Mouse (Mus musculus) layer of hippocampus, postnatal 10 days (tissue): ENCODE measurements around the gene Mr1. TPM values are rescaled to one million over a fixed set of nuclear protein-coding genes. Genes with fewer than 3 reads are reported as not detected.
A peak's percentile ranks its signal among the peaks of the same experiment; 100 is the strongest.

ENCODE experiments used
- DNase-seq, 2 experiments: peaks; one replicate each; pipeline ENCODE4 v3.0.0; 2021; ENCODE audit warnings: low spot score in 2 of 2
- total RNA-seq, 2 experiments: library from RNA; stranded (reverse); gene quantifications; 2 replicates each; pipeline ENCODE4 v1.2.3; 2021

Gene Mr1
- total RNA-seq, 2 experiments from 2014 or later, result 3.0 to 3.7 TPM

GRCm38 (mm10) chr1:155096620-155097261 is 49.9 kb downstream of the Mr1 start:
- DNase-seq, result no peak

DNA sequence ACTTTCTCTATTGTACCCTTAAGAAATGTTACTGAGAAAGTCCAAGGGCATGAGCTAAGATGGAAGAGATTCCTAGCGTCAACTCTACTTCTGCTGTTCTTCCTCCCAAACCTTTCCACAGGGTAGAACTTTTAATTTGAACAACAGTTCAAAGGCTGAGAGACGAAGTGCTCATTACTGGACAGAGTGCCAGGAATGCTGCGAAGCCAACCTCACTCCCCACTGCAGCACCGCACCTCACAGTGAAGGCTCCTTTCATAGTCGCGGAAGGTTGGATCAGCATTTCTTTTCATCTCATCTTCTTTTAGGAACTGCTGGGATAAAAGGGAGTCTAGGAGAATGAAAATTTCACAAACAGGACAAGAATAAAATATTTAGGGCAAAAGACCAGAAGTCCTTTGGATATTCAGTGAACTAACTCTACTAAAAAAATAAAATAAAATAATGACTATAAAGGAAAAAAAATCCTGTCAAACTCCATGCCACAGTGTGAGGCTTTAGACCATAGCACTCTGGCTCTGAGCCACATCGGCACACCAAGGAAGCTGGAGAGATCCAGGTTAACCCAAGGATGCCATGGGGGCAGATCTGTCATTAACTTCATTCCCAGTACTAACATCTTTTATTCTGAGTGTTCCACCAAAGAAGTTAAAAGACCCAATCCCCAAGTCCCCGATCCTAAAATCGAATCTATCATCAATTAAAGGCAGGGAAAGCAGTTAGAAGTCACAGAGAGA is 52.5 kb downstream of the Mr1 start:
- no peak for DNase-seq

- DNase-seq, result no peak
Measured at GRCm38 (mm10) chr1:155093145-155093791, 53.3 kb downstream of the Mr1 start.

DNA sequence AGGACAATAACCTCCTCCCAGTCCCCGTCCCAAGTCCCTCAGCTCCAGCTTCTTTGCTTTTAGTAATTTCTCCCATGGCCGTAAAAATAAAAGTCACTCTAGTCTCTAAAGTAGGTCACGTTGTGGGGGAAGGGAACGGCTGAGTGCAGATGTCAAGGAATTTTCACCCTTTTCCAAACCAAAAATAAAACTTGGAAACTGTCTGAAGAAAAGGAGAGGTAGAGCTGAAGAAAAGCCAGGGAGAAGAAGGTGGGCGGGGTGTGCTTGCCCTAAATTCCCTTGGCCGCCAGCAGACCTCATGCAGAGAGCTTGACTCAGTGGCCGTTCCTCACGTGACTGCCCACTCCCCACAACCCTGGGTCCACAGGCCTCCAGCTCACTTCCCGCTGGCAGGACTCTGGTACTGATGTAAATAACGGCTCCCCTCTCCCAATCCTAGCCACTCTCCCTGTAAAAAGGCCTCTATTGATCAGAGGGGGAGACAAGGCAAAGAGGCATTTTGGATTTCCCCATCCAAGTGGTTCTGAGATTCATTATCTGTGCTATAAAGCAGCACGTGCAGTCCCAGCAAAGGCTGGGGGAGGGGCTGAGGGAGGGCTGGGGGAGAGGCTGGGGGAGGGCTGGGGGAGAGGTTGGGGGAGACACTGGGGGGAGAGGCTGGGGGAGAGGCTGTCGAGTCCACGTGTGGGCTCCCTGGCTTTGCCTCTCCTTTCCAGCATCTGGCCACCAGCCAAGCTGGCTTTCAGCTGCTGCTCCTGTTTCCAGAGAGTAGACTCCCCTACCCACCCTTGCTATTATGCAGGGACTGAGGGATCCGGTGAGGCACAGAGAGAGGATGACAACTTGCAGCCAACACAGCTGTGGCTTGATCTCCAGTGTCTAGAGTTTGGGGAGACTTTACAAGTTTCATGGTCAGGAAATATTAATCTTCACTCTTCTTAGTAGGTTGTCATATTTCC is 54.5 kb downstream of the Mr1 start:
- peak; percentile 73 to 74 for DNase-seq

- no peak for DNase-seq
Measured at GRCm38 (mm10) chr1:155091374-155091841, 55.2 kb downstream of the Mr1 start.

DNA sequence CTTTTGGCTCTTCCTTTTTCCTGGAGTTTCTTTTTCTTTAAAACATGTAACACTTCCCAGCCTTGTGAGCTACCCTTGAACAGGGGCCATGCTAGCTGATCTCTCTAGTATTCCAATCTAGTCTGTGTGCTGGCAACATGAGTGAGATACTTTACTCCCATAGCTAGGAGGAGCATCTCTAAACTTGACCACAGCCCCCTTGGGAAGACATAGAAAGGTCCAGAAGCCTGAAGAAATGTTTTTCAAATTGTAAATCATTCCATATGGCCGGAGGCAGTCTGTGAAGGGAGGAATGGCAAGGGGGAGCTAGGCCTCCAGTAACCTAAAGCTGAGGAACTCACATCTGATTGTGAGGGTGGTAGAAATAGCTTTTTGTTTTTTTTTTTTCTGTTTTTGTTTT is 55.9 kb downstream of the Mr1 start:
- no peak for DNase-seq

DNA sequence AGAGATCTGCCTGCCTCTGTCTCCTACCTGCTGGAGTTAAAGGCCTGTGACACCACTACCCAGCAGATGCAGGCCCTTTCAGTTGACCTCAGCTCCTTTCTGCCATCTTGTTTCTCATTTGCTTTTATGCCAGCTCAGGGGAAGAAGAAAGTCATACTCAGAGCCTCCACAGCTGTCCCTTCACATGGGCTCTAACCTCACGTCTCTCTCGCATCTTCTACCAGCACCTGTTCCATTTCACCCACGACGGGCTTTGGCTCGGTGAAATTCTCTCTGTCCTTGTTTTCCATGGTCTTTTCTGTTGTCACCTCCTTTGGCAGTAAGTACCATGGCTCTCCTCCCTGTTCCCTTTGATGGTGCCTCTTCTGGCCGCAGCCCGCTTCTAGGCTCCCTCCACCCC is 56.3 kb downstream of the Mr1 start:
- no peak for DNase-seq

GRCm38 (mm10) chr1:155088847-155089603 is 57.6 kb downstream of the Mr1 start:
- no peak for DNase-seq

GRCm38 (mm10) chr1:155088046-155088445 is 58.6 kb downstream of the Mr1 start:
- no peak for DNase-seq

GRCm38 (mm10) chr1:155086893-155087292 is 59.7 kb downstream of the Mr1 start:
- no peak for DNase-seq

DNA sequence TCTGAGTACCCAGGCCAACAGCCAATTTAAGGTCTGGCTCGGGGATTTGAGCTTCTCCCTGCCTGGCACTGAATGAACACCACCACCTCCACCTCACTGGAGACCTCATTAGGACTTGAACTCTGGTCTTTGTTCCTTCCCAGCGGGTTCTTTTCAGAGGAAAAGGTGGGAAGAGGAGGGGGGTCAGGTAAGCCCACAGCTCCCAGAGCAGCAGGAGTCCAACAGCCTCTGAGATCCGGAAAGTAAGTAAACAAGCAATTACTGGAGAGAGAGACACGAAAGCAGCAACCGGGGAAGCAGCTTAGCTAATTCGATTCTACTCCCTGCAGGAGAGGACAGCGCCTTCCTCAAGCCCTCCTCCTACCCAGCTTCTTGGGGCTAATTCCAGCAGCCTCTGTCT is 60.2 kb downstream of the Mr1 start:
- no peak for DNase-seq

DNA sequence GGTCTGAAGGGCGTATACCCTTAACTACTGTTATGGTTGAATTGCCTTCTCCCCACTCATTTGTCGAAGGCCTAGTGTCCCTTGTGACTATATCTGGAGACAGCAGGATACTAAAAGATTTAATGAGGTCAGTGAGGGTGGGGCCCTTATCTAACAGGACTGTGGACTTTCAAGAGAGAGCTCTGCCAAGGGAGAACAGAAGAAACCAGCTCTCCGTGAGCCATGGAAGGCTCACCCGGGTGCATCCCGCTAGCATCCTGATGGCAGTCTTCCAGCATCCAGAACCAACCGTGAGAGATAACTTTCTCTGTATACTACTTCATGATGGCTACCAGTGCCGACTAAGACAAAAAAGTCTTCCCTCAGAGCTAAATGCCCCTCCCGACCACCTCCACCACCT is 61.8 kb downstream of the Mr1 start:
- no peak for DNase-seq

GRCm38 (mm10) chr1:155083271-155084265 is 63.0 kb downstream of the Mr1 start:
- DNase-seq, result peak; percentile 95 to 98

DNA sequence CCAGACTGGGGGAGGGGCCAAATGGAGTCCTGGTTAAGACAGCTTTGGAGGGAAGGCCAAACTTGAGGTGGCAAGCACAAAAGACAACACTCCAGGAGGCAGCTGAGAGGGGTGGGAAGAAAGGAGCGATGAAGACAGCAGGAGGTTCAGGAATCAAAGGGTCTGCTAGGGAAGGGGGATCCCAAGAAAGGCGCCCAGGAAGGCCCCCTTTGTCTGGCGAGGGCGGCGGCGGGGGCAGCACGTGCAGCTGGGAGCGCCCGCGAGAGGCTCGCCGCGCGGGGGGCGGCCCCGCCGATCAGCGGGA is 63.7 kb downstream of the Mr1 start:
- DNase-seq, result no peak

DNA sequence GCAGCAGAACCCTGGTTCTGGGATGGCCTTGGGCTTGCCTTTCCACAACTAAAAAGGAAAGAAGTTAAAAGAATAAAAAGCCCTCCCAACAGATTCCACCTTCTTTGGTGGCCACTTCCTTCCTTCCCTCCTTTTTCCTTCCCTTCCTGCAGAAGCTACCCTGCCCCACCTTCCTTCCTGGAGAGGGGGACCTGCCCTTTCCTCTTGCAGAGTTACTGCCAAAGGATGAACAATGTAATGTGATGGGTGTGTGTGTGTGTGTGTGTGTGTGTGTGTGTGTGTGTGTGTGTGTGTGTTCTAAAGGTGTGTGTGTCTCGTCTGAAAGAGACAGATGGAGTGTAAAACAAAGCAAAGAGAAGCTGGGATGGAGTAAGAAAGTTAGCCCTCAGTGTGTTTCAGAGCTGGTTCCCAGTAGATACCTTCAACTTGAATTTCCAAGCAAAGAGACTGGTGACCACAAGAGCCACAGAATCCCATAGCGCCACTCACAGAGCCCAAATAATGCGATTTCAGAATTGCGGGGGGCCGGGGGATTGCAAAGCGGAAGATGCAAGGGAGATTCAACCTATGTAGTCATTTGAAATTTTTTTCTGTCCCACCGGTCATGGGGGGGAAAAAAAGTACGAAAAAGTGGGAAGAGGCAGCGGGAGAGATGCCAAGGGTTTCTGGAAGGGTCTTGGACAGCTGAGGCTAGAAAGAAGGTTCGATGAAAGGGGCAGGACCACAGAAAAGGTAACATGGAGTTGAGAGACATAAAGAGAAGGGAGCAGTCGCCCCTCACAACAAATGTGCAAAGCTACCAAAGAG is 64.3 kb downstream of the Mr1 start:
- DNase-seq, result no peak

DNA sequence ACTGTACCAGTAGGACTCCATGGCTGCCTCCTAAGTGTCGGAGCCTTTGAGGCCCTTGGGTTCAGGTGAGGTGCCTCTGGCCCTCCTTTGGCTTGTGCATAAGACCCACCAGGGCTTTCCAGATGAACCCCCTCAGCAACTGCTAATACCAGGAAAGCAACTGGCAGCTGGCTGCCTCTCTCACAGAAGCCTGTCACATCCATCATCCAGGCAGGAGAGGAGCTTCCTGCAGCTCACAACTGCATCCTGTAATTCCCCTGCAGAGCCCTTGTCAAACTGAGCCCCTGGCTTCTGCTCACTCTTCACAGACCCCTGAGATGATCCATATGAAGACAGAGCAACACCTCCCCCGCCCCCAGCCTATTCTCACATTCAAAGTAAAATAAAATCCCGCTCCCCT is 68.9 kb downstream of the Mr1 start:
- DNase-seq, result no peak
